Mouse (Mus musculus) macrophage (primary cell): ENCODE results near the gene Fkbp1a. TPM values are rescaled to one million over a fixed set of nuclear protein-coding genes. Genes with fewer than 3 reads are reported as not detected.
A peak's percentile ranks its signal among the peaks of the same experiment; 100 is the strongest.

Source experiments
- H3K27ac ChIP-seq: fragments of 350-480 bp; formaldehyde crosslinking; 2 replicates; pipeline ENCODE4 v1.9.0; 2021
- H3K36me3 ChIP-seq: fragments of 350-480 bp; formaldehyde crosslinking; 2 replicates; pipeline ENCODE4 v1.9.0; 2021; ENCODE audit errors: inconsistent target
- H3K4me3 ChIP-seq: fragments of 350-480 bp; formaldehyde crosslinking; 2 replicates; pipeline ENCODE4 v1.9.0; 2021; ENCODE audit errors: inconsistent target
- H3K79me2 ChIP-seq: fragments of 350-480 bp; formaldehyde crosslinking; 2 replicates; pipeline ENCODE4 v1.9.0; 2021; ENCODE audit errors: inconsistent target
- WGBS: methylation state at CpG from one replicate; pipeline ENCODE4 v1.1.7; 2026; ENCODE audit warnings: inconsistent platforms; ENCODE audit not compliant: missing documents; 5-methylcytosine and 5-hydroxymethylcytosine counted together
- polyA plus RNA-seq: library from polyadenylated mRNA; stranded (reverse); fragments of 250-400 nt; gene quantifications from 3 replicates; pipeline ENCODE4 v1.2.4, GENCODE M21; 2018; ENCODE audit warnings: inconsistent platforms

Gene Fkbp1a
- polyA plus RNA-seq, 1 experiment from 2014 or later = 151 TPM

- WGBS = 10% methylated on average over 5 of the region's 6 CpGs
These were observed 8.7 kb upstream of the Fkbp1a start for GRCm38 (mm10) chr2:151533632-151534031.

GRCm38 (mm10) chr2:151535961-151536617, 6.2 kb upstream of the Fkbp1a start:
- no peaks in the 10 kb centered on the region for H3K36me3 ChIP-seq
- H3K4me3 ChIP-seq = no peak overlapping the region
- H3K79me2 ChIP-seq = no peaks in the 10 kb centered on the region
- H3K27ac ChIP-seq = peak overlapping the region; percentile 89
- 13% methylated on average over 1 of the region's 1 CpGs for WGBS

More at GRCm38 (mm10) chr2:151533632-151534031, 8.7 kb upstream of the Fkbp1a start:
- Histone ChIP-seq H3K27ac (no peak overlapping the region), H3K4me3 (no peak overlapping the region), H3K36me3 (no peaks in the 10 kb centered on the region), H3K79me2 (no peaks in the 10 kb centered on the region)

- 0% methylated on average over 5 of the region's 5 CpGs for WGBS
- H3K27ac ChIP-seq = peak overlapping the region; percentile 89
- no peaks in the 10 kb centered on the region for H3K79me2 ChIP-seq
- no peak overlapping the region for H3K4me3 ChIP-seq
- H3K36me3 ChIP-seq = no peaks in the 10 kb centered on the region
These were observed 5.7 kb upstream of the Fkbp1a start for GRCm38 (mm10) chr2:151536618-151536974.

- no peak overlapping the region for H3K4me3 ChIP-seq
- no peak overlapping the region for H3K27ac ChIP-seq
- peaks cover 8% of the 10 kb centered on the region for H3K79me2 ChIP-seq
- WGBS = 80% methylated on average over 4 of the region's 4 CpGs
- H3K36me3 ChIP-seq = no peaks in the 10 kb centered on the region
These were observed 3.6 kb upstream of the Fkbp1a start for GRCm38 (mm10) chr2:151538646-151539045.

- Histone ChIP-seq H3K27ac (peak overlapping the region; percentile 52), H3K79me2 (peaks cover 55% of the 10 kb centered on the region), H3K4me3 (peak overlapping the region; percentile 69), H3K36me3 (peaks cover 7% of the 10 kb centered on the region; the same call in 1 of the 2 replicates)
- WGBS = 2% methylated on average over 20 of the region's 21 CpGs
These were observed 996 bp downstream of the Fkbp1a start for GRCm38 (mm10) chr2:151543063-151543895.

GRCm38 (mm10) chr2:151544673-151545072, 2.4 kb downstream of the Fkbp1a start:
- Histone ChIP-seq H3K4me3 (no peak overlapping the region), H3K27ac (no peak overlapping the region), H3K36me3 (peaks cover 10% of the 10 kb centered on the region; the same call in 1 of the 2 replicates), H3K79me2 (peaks cover 69% of the 10 kb centered on the region)
- WGBS = 85% methylated on average over 6 of the region's 6 CpGs

GRCm38 (mm10) chr2:151546571-151546970, 4.3 kb downstream of the Fkbp1a start:
- H3K4me3 ChIP-seq = no peak overlapping the region
- H3K79me2 ChIP-seq = peaks cover 88% of the 10 kb centered on the region
- H3K36me3 ChIP-seq = peaks cover 11% of the 10 kb centered on the region; the same call in 1 of the 2 replicates
- no peak overlapping the region for H3K27ac ChIP-seq
- 97% methylated on average over 4 of the region's 4 CpGs for WGBS

GRCm38 (mm10) chr2:151549615-151550121, 7.4 kb downstream of the Fkbp1a start:
- peaks cover 18% of the 10 kb centered on the region; the same call in 1 of the 2 replicates for H3K36me3 ChIP-seq
- 91% methylated on average over 3 of the region's 3 CpGs for WGBS

GRCm38 (mm10) chr2:151562930-151563921, 20.9 kb downstream of the Fkbp1a start:
- Histone ChIP-seq H3K79me2 (peaks cover 8% of the 10 kb centered on the region; the same call in 1 of the 2 replicates), H3K27ac (peak overlapping the region; percentile 40), H3K4me3 (no peak overlapping the region), H3K36me3 (peaks cover 23% of the 10 kb centered on the region; the same call in 1 of the 2 replicates)
- 42% methylated on average over 7 of the region's 7 CpGs for WGBS

More at GRCm38 (mm10) chr2:151549615-151550121, 7.4 kb downstream of the Fkbp1a start:
- Histone ChIP-seq H3K79me2 (peaks cover 100% of the 10 kb centered on the region), H3K27ac (no peak overlapping the region), H3K4me3 (no peak overlapping the region)

- 100% methylated on average over 1 of the region's 1 CpGs for WGBS
- Histone ChIP-seq H3K4me3 (no peak overlapping the region), H3K79me2 (0 out of 2 replicates have a peak, but pooled peaks cover 2% of the 10 kb centered on the region), H3K36me3 (peaks cover 20% of the 10 kb centered on the region; the same call in 1 of the 2 replicates), H3K27ac (peak overlapping the region; percentile 40)
These were observed 21.7 kb downstream of the Fkbp1a start for GRCm38 (mm10) chr2:151564006-151564405.

GRCm38 (mm10) chr2:151564986-151565385, 22.7 kb downstream of the Fkbp1a start:
- Histone ChIP-seq H3K79me2 (no peaks in the 10 kb centered on the region), H3K4me3 (no peak overlapping the region), H3K36me3 (peaks cover 12% of the 10 kb centered on the region; the same call in 1 of the 2 replicates), H3K27ac (no peak overlapping the region)
- WGBS = 90% methylated on average over 3 of the region's 3 CpGs

GRCm38 (mm10) chr2:151566856-151567255, 24.6 kb downstream of the Fkbp1a start:
- 92% methylated on average over 6 of the region's 6 CpGs for WGBS
- Histone ChIP-seq H3K36me3 (no peaks in the 10 kb centered on the region), H3K27ac (no peak overlapping the region), H3K79me2 (no peaks in the 10 kb centered on the region), H3K4me3 (no peak overlapping the region)

- WGBS = 100% methylated on average over 1 of the region's 2 CpGs
- Histone ChIP-seq H3K27ac (no peak overlapping the region), H3K4me3 (no peak overlapping the region)
These were observed 27.2 kb downstream of the Fkbp1a start for GRCm38 (mm10) chr2:151569452-151569851.

More at GRCm38 (mm10) chr2:151569452-151569851, 27.2 kb downstream of the Fkbp1a start:
- Histone ChIP-seq H3K36me3 (no peaks in the 10 kb centered on the region), H3K79me2 (no peaks in the 10 kb centered on the region)
